Mouse (Mus musculus) ES-Bruce4 (cell line): ENCODE results near the gene Arhgap45. TPM values are rescaled to one million over a fixed set of nuclear protein-coding genes. Genes with fewer than 3 reads are reported as not detected.

ENCODE experiments used
- H3K27ac ChIP-seq: 2 replicates; pipeline ENCODE4 v1.5.1; 2012; ENCODE audit warnings: low read length, inconsistent platforms; ENCODE audit not compliant: insufficient read depth
- H3K27me3 ChIP-seq: 2 replicates; pipeline ENCODE4 v1.6.1; 2012; ENCODE audit warnings: mild to moderate bottlenecking, low read length, inconsistent platforms; ENCODE audit not compliant: control insufficient read depth, poor library complexity, insufficient read depth, severe bottlenecking
- H3K36me3 ChIP-seq: 2 replicates; pipeline ENCODE4 v1.6.1; 2012; ENCODE audit warnings: inconsistent platforms, mild to moderate bottlenecking, low read length, moderate library complexity; ENCODE audit not compliant: control insufficient read depth, poor library complexity, insufficient read depth, severe bottlenecking
- H3K4me1 ChIP-seq: one replicate; pipeline ENCODE4 v1.8.1; 2011; ENCODE audit warnings: low read length; ENCODE audit not compliant: control insufficient read depth, insufficient read depth
- H3K4me3 ChIP-seq: 2 replicates; pipeline ENCODE4 v1.5.1; 2011; ENCODE audit warnings: low read depth, mild to moderate bottlenecking, low read length
- H3K9ac ChIP-seq: 2 replicates; pipeline ENCODE4 v1.6.1; 2012; ENCODE audit warnings: low read depth, mild to moderate bottlenecking, inconsistent platforms; ENCODE audit not compliant: poor library complexity, severe bottlenecking
- H3K9me3 ChIP-seq: replicated peaks from 2 replicates; pipeline ENCODE4 v1.6.1; 2012; ENCODE audit warnings: mild to moderate bottlenecking, low read length, inconsistent platforms; ENCODE audit not compliant: control insufficient read depth, poor library complexity, insufficient read depth, severe bottlenecking
- CTCF ChIP-seq: IDR thresholded peaks from one replicate; pipeline ENCODE4 v1.8.1; 2011; ENCODE audit warnings: low read depth, low read length
- EP300 ChIP-seq: IDR thresholded peaks from 2 replicates; pipeline ENCODE4 v1.6.1; 2011; ENCODE audit warnings: low read depth, low read length; ENCODE audit not compliant: insufficient read depth
- POLR2A ChIP-seq: IDR thresholded peaks from one replicate; pipeline ENCODE4 v1.8.1; 2011; ENCODE audit warnings: low read length; ENCODE audit not compliant: insufficient read depth
- polyA plus RNA-seq: library from polyadenylated mRNA; stranded (reverse); fragments of >200 nt; gene quantifications from 2 replicates; pipeline ENCODE4 v1.2.4, GENCODE M21; 2011; ENCODE audit warnings: low read depth; ENCODE audit not compliant: missing spikeins, insufficient read depth, insufficient read length

Gene Arhgap45
- polyA plus RNA-seq, 1 experiment = 6.5 TPM

- Histone ChIP-seq H3K9ac (no peak overlapping the region), H3K9me3 (no peaks in the 10 kb centered on the region), H3K27ac (no peak overlapping the region), H3K4me3 (no peak overlapping the region), H3K36me3 (no peaks in the 10 kb centered on the region), H3K27me3 (no peaks in the 10 kb centered on the region), H3K4me1 (peaks cover 8% of the 10 kb centered on the region)
- no peak for TF ChIP-seq CTCF
- TF ChIP-seq POLR2A = no peak
- TF ChIP-seq EP300 = no peak
Observed at GRCm38 (mm10) chr10:80016931-80017330, 478 bp downstream of the Arhgap45 start.

GRCm38 (mm10) chr10:80017361-80017760 is 908 bp downstream of the Arhgap45 start:
- Histone ChIP-seq H3K9ac (no peak overlapping the region), H3K4me1 (peaks cover 8% of the 10 kb centered on the region), H3K9me3 (no peaks in the 10 kb centered on the region), H3K4me3 (no peak overlapping the region), H3K27me3 (no peaks in the 10 kb centered on the region), H3K27ac (no peak overlapping the region), H3K36me3 (no peaks in the 10 kb centered on the region)
- no peak for TF ChIP-seq CTCF

GRCm38 (mm10) chr10:80017771-80018170 is 1.3 kb downstream of the Arhgap45 start:
- TF ChIP-seq EP300 (no peak), POLR2A (no peak), CTCF (no peak)
- H3K4me3 ChIP-seq = no peak overlapping the region

GRCm38 (mm10) chr10:80018739-80019297 is 2.4 kb downstream of the Arhgap45 start:
- Histone ChIP-seq H3K27ac (no peak overlapping the region), H3K9me3 (no peaks in the 10 kb centered on the region), H3K27me3 (no peaks in the 10 kb centered on the region), H3K4me3 (no peak overlapping the region), H3K4me1 (peaks cover 4% of the 10 kb centered on the region), H3K9ac (no peak overlapping the region), H3K36me3 (no peaks in the 10 kb centered on the region)
- TF ChIP-seq POLR2A (no peak), CTCF (no peak), EP300 (no peak)

More at GRCm38 (mm10) chr10:80017771-80018170, 1.3 kb downstream of the Arhgap45 start:
- H3K36me3 ChIP-seq = no peaks in the 10 kb centered on the region
- no peak overlapping the region for H3K9ac ChIP-seq
- peaks cover 8% of the 10 kb centered on the region for H3K4me1 ChIP-seq
- H3K27ac ChIP-seq = no peak overlapping the region
- H3K9me3 ChIP-seq = no peaks in the 10 kb centered on the region
- no peaks in the 10 kb centered on the region for H3K27me3 ChIP-seq

GRCm38 (mm10) chr10:80019471-80020131 is 3.1 kb downstream of the Arhgap45 start:
- H3K4me3 ChIP-seq = peak overlapping the region; percentile 54
- no peaks in the 10 kb centered on the region for H3K27me3 ChIP-seq
- no peaks in the 10 kb centered on the region for H3K9me3 ChIP-seq
- no peak for TF ChIP-seq POLR2A
- TF ChIP-seq CTCF = no peak
- TF ChIP-seq EP300 = no peak
- H3K36me3 ChIP-seq = no peaks in the 10 kb centered on the region
- H3K4me1 ChIP-seq = peaks cover 4% of the 10 kb centered on the region
- H3K27ac ChIP-seq = no peak overlapping the region
- H3K9ac ChIP-seq = no peak overlapping the region

- Histone ChIP-seq H3K27ac (no peak overlapping the region), H3K9ac (no peak overlapping the region), H3K4me1 (peaks cover 4% of the 10 kb centered on the region), H3K9me3 (no peaks in the 10 kb centered on the region), H3K36me3 (no peaks in the 10 kb centered on the region), H3K27me3 (no peaks in the 10 kb centered on the region), H3K4me3 (peak overlapping the region; percentile 54)
- TF ChIP-seq POLR2A = no peak
- no peak for TF ChIP-seq CTCF
- no peak for TF ChIP-seq EP300
Observed at GRCm38 (mm10) chr10:80020191-80020590, 3.7 kb downstream of the Arhgap45 start.
